Mouse (Mus musculus): ENCODE data around the gene Mpst. TPM values are rescaled to one million over a fixed set of nuclear protein-coding genes. Genes with fewer than 3 reads are reported as not detected.

Gene Mpst
- total and polyA plus RNA-seq, 2 experiments from 2014 or later, result 3.5 to 85.9 TPM

DNA sequence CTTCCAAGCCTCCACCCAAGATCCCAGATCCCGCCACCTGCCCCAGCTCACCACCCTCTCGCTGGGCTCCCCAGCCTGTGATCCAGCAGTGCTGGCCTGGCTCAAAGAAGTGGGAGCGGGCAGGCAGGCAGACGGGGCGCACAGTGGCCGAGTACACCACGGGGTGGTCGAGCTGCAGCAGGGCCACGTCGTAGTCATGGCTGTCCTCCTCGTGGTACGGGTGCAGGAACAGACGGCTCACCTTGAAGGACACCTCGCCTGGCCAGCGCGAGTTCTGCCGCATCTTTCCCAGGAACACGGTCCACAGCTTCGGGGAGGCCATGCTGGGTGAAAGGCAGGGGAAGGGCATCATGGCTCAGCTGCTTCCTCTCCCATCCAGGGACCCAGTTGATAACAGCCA is 36.0 kb downstream of the Mpst start:
- no peak for TF ChIP-seq CTCF (IDR thresholded peaks at IDR 0.05; ENCODE audit: low read depth)
- no peaks in the 10 kb centered on the region for H3K27me3 ChIP-seq (ENCODE audit: insufficient read depth, low read length)
- no peaks in the 10 kb centered on the region; the same call in 1 of the 2 replicates for H3K36me3 ChIP-seq (ENCODE audit: insufficient read depth)
- DNase-seq, result no peak
- H3K4me3 ChIP-seq (ENCODE audit: low read depth, low read length), result no peak overlapping the region
- H3K27ac ChIP-seq (ENCODE audit: low read depth, low read length), result no peak overlapping the region
- no peaks in the 10 kb centered on the region for H3K9me3 ChIP-seq (ENCODE audit: low read length)
- no peak overlapping the region for H3K9ac ChIP-seq
- peaks cover 4% of the 10 kb centered on the region; the same call in 1 of the 2 replicates for H3K4me1 ChIP-seq (ENCODE audit: insufficient read depth)
- ATAC-seq, result no peak
- H3K4me2 ChIP-seq (ENCODE audit: low read depth), result no peak overlapping the region
- 93% methylated on average over 19 of the region's 19 CpGs for WGBS

- Histone ChIP-seq H3K9me3 (ENCODE audit: low read length) (no peaks in the 10 kb centered on the region), H3K4me2 (ENCODE audit: low read depth) (no peak overlapping the region), H3K36me3 (ENCODE audit: insufficient read depth) (no peaks in the 10 kb centered on the region; the same call in 1 of the 2 replicates), H3K9ac (no peak overlapping the region), H3K4me3 (ENCODE audit: low read depth, low read length) (no peak overlapping the region), H3K27me3 (ENCODE audit: insufficient read depth, low read length) (no peaks in the 10 kb centered on the region), H3K4me1 (ENCODE audit: insufficient read depth) (no peaks in the 10 kb centered on the region), H3K27ac (ENCODE audit: low read depth, low read length) (no peak overlapping the region)
- no peak for TF ChIP-seq CTCF (IDR thresholded peaks at IDR 0.05; ENCODE audit: low read depth)
- ATAC-seq (no peak), DNase-seq (no peak)
- 59% methylated on average over 6 of the region's 6 CpGs for WGBS
Measured at GRCm38 (mm10) chr15:78443857-78444256, 37.6 kb downstream of the Mpst start.

GRCm38 (mm10) chr15:78447121-78447520 is 40.9 kb downstream of the Mpst start:
- Histone ChIP-seq H3K9ac (no peak overlapping the region), H3K36me3 (ENCODE audit: insufficient read depth) (no peaks in the 10 kb centered on the region), H3K4me2 (ENCODE audit: low read depth) (no peak overlapping the region), H3K9me3 (ENCODE audit: low read length) (no peaks in the 10 kb centered on the region), H3K4me3 (ENCODE audit: low read depth, low read length) (no peak overlapping the region), H3K27me3 (ENCODE audit: insufficient read depth, low read length) (no peaks in the 10 kb centered on the region), H3K4me1 (ENCODE audit: insufficient read depth) (no peaks in the 10 kb centered on the region), H3K27ac (ENCODE audit: low read depth, low read length) (no peak overlapping the region)
- no peak for DNase-seq
- WGBS, result 37% methylated on average over 7 of the region's 7 CpGs
- TF ChIP-seq CTCF (IDR thresholded peaks at IDR 0.05; ENCODE audit: low read depth), result no peak
- no peak for ATAC-seq

DNA sequence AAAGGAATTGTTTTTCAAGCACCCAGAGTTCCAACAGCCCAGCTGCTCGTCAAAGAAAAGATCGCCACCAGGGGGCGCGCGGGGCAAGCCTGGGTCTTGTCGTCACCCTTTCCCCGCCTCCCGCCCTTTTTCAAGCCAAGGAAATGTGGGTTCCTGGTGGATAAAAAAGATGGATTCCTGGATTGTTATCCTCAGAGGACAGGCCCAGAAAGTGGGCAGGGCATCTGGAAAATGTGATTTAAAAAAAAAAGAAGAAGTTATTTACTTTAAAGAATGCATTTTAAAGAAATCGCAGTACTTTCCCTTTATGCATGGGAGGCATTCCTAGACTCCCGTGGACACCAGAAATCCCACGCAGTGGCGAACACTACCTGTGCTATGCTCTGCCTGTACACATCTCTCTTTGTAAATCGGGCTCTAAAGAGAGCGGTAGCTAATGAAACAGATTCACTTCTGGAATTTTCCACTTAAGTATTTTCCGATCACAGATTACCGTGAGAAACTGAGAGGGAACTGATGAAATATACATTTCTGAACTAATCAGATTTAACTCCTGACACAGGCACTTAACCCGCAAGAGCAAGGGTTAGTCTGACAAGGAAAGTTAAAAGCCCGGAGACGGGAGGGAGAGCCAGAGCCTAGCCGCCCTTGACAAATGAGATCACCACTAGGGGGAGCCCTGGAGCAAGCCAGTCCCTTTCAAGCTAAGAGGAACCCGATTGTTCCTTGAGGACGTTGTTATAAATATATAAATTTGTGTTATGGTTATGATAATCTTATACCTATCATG is 41.7 kb downstream of the Mpst start:
- Histone ChIP-seq H3K9me3 (ENCODE audit: low read length) (no peaks in the 10 kb centered on the region), H3K36me3 (ENCODE audit: insufficient read depth) (no peaks in the 10 kb centered on the region), H3K4me3 (ENCODE audit: low read depth, low read length) (peak overlapping the region; percentile 28), H3K27me3 (ENCODE audit: insufficient read depth, low read length) (no peaks in the 10 kb centered on the region), H3K9ac (peak overlapping the region; percentile 31; the same call in 1 of the 2 replicates), H3K4me1 (ENCODE audit: insufficient read depth) (no peaks in the 10 kb centered on the region), H3K27ac (ENCODE audit: low read depth, low read length) (peak overlapping the region; percentile 60), H3K4me2 (ENCODE audit: low read depth) (peak overlapping the region; percentile 57)
- TF ChIP-seq CTCF (IDR thresholded peaks at IDR 0.05; ENCODE audit: low read depth), result peak; percentile 92
- ATAC-seq (peak; percentile 80), DNase-seq (peak; percentile 94)
- under 1% methylated on average over 22 of the region's 22 CpGs for WGBS

DNA sequence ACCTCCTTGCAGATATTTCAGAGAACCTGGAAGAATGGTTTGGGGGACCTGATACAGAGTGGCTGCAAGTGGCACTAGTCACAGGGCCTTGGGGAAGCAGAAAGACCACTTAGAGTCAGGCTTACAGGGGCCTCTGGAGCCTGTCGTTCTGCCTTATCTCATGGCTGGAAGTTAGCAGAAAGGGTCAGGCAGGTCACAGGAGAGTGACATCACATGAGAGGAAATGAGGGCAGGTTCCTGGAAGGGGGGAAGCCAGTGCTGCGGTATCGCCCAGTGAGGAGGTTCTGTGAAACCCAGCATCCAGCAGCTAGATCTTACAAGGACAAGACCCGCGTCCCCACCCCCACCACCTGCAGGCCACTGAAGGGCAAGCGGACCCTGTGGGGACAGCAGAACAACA is 42.9 kb downstream of the Mpst start:
- 77% methylated on average over 6 of the region's 6 CpGs for WGBS
- Histone ChIP-seq H3K4me2 (ENCODE audit: low read depth) (no peak overlapping the region), H3K9me3 (ENCODE audit: low read length) (no peaks in the 10 kb centered on the region), H3K4me3 (ENCODE audit: low read depth, low read length) (no peak overlapping the region), H3K9ac (no peak overlapping the region), H3K27me3 (ENCODE audit: insufficient read depth, low read length) (no peaks in the 10 kb centered on the region), H3K36me3 (ENCODE audit: insufficient read depth) (no peaks in the 10 kb centered on the region), H3K27ac (ENCODE audit: low read depth, low read length) (no peak overlapping the region), H3K4me1 (ENCODE audit: insufficient read depth) (no peaks in the 10 kb centered on the region)
- ATAC-seq, result no peak
- no peak for DNase-seq
- TF ChIP-seq CTCF (IDR thresholded peaks at IDR 0.05; ENCODE audit: low read depth), result no peak

GRCm38 (mm10) chr15:78449694-78450418 is 43.6 kb downstream of the Mpst start:
- DNase-seq (no peak), ATAC-seq (no peak)
- Histone ChIP-seq H3K4me3 (ENCODE audit: low read depth, low read length) (no peak overlapping the region), H3K27me3 (ENCODE audit: insufficient read depth, low read length) (no peaks in the 10 kb centered on the region), H3K36me3 (ENCODE audit: insufficient read depth) (no peaks in the 10 kb centered on the region), H3K4me1 (ENCODE audit: insufficient read depth) (no peaks in the 10 kb centered on the region), H3K9me3 (ENCODE audit: low read length) (no peaks in the 10 kb centered on the region), H3K9ac (no peak overlapping the region), H3K4me2 (ENCODE audit: low read depth) (no peak overlapping the region), H3K27ac (ENCODE audit: low read depth, low read length) (no peak overlapping the region)
- 42% methylated on average over 7 of the region's 7 CpGs for WGBS
- no peak for TF ChIP-seq CTCF (IDR thresholded peaks at IDR 0.05; ENCODE audit: low read depth)

DNA sequence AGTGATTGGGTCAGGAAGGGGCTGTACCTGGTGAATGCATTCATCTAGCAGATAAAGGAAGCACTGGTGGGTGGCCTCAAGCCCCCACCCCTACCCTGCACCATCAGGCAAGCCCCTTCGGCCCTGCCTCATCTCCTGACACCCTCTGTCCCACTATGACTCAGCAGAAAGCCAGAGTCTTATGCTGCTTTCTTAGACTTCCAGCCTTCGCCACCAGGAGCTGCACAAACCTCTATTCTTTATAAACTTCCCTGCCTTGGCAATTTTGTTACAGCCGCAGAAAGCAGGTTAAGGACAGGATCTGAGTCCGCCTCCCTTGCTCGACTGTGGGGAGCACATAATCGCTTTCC is 44.2 kb downstream of the Mpst start:
- H3K27ac ChIP-seq (ENCODE audit: low read depth, low read length), result no peak overlapping the region
- no peak overlapping the region for H3K4me3 ChIP-seq (ENCODE audit: low read depth, low read length)

More for the DNA sequence above, 44.2 kb downstream of the Mpst start:
- TF ChIP-seq CTCF (IDR thresholded peaks at IDR 0.05; ENCODE audit: low read depth), result peak; percentile 9; the same call in 1 of the 2 replicates
- Histone ChIP-seq H3K36me3 (ENCODE audit: insufficient read depth) (no peaks in the 10 kb centered on the region), H3K4me1 (ENCODE audit: insufficient read depth) (no peaks in the 10 kb centered on the region), H3K4me2 (ENCODE audit: low read depth) (no peak overlapping the region), H3K9me3 (ENCODE audit: low read length) (no peaks in the 10 kb centered on the region), H3K27me3 (ENCODE audit: insufficient read depth, low read length) (no peaks in the 10 kb centered on the region), H3K9ac (no peak overlapping the region)
- DNase-seq (no peak), ATAC-seq (no peak)
- 86% methylated on average over 6 of the region's 6 CpGs for WGBS

All from forebrain, postnatal 0 days (tissue).